Mouse (Mus musculus): Measurements from ENCODE around the gene Smcp.

Smcp gene

DNA sequence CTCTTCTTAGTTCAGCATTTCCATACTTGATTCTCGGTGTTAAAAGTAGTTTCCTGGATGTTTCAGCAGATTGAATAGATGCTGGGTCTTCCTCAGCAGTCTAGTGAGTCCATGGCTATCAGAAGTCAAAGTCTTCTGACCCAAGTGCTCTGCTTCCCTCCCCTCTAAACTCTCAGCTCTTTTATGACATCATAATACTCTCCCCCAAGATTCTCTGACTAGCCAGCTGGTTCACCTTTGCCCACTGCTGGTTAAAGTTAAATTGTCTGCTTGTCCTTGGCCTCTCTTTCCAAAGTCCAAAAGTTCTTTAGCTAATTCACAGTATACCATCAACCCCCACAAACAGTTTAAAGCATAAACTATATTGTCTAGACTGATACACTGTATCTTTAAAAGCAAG is at the start of gene Smcp:
Gene Smcp (minus strand): TSS at position 140 of the 400 bp plus-strand sequence.
- no peak for DNase-seq (ENCODE audit: low spot score)

DNA sequence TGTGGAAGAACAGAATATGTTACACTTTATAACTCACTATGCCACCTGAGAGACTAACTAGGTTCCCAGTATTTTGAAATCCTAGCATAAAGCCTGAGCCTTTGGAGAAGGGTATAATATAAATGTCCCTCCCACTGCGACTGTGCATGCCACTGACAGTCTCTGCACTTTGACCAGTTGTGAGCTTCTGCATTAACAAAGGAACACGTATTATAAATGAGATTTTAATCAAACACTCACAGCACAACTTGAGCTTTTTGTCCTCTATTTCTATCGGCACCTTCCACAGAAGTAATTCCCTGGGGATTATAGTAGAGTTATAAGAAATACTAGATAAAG is 49.8 kb upstream of the Smcp start:
- DNase-seq (ENCODE audit: low spot score): no peak

DNA sequence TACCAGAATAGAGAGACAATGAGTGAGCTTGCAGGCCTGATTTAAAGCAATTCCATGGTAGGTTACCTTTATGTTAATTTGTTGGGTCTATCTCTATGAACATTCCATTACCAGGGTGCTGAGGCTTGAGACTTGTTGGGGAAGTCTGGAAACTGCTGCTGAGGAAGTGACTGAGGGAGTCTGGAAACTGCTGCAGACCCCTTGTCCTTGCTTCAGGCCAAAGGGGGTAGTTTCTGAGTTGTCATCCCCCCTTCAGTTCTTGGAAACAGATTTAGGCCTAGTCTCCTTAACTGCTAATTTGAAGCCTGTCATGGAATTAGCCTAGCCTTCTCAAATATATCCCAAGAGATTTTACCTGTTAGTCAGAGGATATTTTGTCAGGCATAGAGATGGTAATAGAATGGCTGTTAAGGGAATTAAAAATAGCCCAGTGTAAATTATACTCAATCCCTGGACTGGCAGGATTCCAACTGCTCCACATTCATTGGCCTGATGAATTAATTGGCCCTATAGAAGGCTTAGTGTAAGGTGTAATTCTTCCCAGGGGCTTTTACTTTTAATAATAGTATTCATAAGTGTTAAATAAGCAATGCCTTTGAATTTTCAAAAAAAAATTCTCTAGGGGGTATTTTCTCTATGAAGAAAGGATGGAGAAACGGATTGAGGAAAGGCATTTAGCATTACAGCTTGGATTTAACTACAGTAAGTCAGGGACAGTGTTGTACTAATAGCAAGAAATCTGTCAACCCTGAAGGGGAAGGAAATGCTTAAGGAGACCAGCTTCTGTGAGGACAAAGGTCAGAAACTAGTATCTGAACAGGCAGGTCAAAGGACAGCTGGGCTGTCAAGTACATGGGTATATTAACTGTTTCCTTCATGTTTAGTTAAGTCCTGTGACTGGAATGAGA is 49.2 kb upstream of the Smcp start:
- no peak for DNase-seq (ENCODE audit: low spot score)

DNA sequence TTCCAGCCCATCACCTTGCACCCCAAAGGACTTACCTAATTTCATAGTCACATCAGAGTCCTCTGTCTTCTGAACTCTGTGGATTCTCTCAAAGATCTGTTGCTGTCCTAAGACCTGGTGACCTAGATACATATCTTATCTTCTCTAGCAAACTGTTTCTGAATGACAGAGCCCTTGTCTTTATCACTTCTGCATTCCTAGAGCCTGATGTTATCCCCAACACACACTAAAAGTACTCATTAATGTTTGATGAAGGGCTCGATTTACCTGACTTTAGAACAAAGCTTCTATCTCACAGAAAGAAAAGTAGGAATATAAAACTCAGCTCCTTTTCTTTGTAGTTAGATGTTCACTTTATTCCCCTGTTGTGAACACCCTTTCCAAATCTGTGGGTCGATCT is 32.8 kb upstream of the Smcp start, which contains the start of gene Lce6a:
Gene Lce6a (minus strand): TSS at position 101 of the 400 bp plus-strand sequence.
- no peak for DNase-seq (ENCODE audit: low spot score)

DNA sequence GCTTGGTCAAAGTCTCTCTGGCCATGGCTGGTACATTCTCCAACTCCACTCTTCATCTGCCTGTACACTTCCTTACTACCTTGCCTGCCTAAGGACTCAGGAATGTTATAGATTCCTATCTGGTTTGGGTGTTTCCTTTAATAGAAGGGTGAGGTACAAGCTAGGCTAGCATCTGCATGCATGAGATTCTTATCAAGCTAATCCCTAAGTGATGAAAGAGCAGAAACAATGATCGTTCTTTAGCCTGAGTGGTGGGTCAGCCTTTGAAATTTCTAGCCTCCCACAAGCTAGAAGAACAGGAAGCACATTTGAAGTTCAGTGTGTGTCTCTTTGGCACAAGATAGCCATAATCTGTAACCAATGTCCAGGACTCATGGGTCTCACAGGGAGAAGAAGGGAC is 21.0 kb upstream of the Smcp start:
- no peak for DNase-seq (ENCODE audit: low spot score)

DNA sequence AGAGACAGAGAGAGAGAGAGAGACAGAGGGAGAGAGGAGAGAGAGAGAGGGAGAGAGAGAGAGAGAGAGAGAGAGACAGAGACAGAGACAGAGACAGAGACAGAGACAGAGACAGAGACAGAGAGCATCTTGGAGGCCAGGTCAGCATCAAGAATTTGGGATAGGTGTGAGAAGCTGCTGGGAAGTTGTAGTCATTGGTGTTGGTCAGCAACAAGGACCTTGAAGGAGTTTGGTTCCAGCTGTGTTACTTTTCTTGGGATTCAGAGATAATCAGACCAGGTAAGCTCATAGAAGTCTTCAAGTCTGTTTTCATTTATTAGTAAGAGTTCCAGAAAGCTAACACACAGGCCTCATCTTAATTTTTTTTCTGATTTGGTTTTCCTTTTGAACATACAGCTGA is 18.6 kb upstream of the Smcp start, which contains the start of gene 2210017I01Rik:
Gene 2210017I01Rik (minus strand): TSS at position 101 of the 400 bp plus-strand sequence.
- no peak for DNase-seq (ENCODE audit: low spot score)

DNA sequence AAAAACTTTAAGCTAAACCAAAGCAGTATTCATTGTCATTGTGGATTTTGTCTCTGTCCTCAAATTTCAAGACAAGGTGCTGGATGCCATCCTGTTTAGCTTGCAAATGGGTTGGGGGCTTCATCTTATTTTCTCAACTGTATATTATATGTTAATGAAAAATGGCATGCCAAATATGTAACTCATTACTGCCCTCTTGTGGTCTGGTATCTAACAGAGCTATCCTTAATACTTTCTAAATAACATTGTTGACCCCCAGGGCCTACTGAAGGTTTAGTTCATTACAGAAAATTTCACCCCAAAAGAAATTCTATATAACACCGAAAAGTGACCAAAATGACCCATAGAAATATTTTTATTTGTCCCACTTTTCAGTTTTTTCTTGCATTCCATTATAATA is 13.4 kb upstream of the Smcp start:
- DNase-seq (ENCODE audit: low spot score): peak; percentile 23

DNA sequence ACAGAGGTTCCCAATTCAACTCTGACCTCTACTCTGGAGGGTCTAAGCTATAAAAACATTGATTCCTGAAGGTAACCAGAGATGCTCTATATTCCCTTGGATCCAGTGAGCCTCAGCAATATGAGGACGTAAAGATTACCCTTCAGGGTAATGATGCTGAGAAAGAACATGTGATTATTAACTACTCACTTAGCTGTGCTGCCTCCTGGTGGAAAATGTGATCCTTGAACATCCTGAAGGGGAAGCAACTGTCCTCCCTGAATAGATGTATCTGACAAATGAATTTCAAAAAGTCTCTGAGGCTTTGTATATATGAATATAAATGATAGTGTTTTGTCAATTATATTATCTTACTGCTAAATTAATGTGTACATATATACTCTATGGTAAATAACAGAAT is 11.7 kb upstream of the Smcp start:
- no peak for DNase-seq (ENCODE audit: low spot score)

DNA sequence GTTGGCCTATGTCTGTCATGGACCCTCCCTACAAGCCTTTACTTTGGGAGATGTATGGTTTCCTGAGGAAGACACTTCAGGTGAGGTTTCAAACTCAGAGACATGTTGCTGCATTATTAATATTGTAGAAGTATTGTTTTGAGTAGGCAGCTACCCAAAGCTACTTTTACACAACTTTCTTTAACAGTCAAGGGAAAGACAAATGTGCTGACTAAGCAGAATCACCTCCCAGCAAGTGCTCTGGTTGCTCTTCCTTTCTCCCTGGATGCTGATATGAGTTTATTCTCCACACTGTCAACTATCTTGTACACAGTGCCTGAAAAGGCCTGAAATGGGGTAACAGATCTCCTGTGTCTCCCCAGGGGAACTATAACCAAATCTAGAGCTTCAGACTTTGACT is 11.2 kb upstream of the Smcp start:
- DNase-seq (ENCODE audit: low spot score): no peak

DNA sequence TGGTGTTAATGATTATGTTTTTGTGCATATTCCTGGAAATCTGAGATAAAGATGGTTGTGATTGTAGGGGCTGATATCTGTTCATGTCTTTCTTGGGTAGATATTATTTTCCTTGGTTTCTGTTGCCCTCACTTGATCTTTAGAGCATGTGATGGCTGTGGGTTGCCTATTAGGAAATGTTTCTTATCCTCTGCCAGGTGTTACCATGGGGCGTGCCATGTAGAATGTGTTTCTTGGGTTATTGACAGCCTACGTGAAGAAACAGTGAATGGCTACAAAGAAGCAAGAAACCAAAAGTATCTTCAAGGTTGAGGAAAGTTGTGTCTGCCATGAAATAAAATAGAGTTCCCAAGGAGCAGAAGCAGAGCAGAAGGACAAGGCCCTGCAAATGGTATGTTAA is 9.6 kb upstream of the Smcp start:
- no peak for DNase-seq (ENCODE audit: low spot score)

DNA sequence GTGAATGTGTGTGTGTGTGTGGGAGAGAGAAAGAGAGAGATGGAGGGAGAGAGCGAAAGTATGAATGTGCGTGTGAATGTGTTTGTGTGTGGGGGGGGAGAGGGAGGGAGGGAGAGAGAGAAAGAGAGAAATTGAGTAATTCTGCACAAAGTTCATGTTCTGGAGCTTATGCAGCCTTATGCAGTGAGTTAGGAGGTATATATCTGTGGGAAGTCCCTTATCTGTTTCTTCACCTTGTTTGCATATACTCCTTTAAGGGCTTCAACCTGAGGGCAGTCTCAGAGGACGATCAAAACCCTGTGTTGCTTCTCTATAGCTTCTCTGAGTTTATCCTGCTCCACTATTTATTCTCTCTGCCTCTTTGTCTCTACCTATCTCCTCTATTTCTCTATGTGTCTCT is 1.6 kb downstream of the Smcp start:
- DNase-seq (ENCODE audit: low spot score): no peak

DNA sequence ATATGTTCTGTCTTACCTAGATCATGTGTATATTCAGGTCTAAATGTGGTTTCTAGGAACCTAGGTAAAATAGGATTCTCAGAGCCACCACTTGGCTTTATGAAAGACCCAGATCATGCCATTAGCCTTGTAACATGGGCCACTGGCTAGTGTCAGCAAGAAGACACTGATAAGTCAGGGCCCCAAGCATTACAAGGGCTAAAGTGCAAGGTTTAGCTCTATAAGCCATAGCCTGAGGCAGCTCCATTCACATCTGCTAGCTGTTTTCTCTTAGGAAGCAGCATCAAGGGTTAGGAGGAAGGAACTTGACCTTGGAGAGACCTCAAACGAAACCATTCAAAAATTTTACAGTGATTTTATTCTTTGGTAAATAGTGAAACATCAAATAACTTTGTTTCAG is 3.7 kb downstream of the Smcp start:
- DNase-seq (ENCODE audit: low spot score): no peak

DNA sequence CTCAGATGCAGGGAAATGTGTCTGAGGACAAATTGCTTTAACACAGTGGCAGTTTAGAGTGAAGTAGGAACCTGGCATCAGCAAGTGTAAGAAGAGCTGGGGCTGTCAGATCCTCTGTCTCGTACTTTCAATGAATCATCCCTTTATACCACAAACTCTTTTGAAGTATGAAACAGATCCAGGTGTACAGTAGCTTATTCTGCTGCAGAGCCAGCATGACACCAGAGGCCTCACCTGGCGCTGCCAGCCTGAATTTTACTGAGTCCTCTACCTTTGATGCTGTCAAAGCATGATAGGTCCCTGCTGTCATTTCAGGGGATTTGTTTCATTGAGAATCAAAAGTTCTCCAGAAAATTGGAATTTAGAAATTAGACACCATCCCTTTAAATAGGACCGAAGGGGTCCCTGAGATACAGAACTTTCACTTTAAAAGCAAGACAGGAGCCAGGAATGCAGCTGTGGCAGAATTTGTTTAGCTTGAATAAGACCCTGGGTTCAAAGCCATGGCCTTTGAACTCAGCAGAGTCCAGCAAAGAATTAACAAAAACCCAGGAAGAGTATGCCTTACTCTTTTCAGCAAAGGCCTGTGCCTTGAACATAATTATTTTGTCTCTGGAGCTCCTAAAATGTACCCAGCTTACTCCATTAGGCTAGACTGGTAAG is 5.5 kb downstream of the Smcp start:
- no peak for DNase-seq (ENCODE audit: low spot score)

DNA sequence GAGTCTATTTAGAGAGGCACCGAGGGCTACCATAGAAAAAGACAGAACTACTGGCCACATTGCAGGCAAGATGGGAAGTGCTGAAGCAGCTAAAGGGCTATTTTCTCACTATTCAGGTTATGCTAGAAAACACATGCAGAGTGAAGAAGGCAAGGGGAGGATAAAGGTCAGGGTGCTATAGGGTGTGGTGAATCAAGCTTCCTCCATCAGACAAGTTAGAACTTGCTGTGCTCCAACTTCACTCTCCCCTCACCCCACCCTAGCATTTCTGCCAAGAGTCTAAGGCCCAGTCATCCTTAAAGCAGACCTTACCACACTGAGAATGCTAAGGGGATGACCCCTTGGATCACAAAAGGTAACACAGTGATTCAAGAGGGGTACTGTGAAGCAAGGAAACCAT is 9.3 kb downstream of the Smcp start:
- DNase-seq (ENCODE audit: low spot score): no peak

DNA sequence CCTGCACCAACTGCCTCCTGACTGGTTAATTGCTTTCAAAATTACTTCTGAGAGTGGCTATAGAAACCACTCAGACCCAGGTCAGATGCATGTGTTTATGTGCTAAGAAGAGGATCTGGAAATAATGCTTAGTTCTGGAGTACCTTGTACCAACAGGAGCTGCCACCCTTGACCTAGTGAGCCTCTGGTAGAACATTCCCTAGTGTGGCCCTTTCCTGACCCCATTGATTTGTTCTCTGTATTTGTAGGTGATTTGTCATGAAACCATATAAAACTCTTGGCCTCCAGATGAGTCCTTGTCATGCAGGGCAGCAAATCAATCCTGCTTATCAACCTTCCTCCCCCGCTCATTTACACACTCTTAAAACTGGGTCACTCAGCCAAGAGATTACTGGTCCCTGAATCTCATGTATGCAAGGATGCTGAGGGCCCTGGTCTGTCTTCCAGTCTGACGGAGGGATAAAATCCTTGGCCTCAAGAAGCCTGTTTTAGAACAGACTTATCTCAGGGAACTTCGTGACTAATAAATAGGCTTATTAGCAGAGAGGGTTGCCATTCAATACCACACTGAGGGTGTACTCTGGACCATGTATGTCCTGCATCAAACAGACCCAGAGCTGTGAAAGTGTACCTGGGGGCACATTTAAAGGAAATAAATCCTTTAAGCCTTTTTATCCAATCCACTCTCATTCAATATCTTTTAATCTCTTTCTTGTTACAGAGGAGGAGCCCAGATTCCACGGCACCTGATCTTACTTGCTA is 10.0 kb downstream of the Smcp start:
- no peak for DNase-seq (ENCODE audit: low spot score)

DNA sequence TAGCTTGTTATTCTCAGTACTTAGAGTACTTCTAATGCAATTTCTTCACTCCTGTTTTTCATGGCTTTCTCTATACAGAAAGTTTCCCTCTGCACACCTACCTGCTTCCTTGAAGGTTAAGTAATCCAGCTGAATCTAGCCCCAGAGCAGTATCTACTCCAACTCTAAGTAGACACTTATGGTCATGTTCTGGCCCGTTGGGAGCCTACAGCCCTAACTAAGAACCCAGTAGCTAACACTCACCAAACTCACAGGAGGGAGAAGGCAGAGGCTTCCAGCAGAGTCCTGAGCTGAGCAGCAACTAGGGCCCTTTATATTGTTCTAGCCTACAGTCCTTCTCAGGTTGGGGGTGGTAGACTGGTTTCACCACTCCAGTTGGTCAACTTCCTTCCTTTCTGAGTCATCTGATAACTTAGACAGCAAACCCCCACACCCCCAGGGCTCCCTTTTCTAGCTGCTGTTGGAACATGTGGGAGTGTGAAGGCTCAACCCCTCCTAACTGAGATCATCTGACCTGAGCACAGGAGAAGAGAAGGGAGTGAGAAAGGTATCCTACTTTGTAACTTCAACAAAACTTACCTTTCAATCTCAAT is 15.3 kb downstream of the Smcp start, which contains the start of gene Ivl:
Gene Ivl (minus strand): TSS at position 287 of the 593 bp plus-strand sequence.
- DNase-seq (ENCODE audit: low spot score): no peak

DNA sequence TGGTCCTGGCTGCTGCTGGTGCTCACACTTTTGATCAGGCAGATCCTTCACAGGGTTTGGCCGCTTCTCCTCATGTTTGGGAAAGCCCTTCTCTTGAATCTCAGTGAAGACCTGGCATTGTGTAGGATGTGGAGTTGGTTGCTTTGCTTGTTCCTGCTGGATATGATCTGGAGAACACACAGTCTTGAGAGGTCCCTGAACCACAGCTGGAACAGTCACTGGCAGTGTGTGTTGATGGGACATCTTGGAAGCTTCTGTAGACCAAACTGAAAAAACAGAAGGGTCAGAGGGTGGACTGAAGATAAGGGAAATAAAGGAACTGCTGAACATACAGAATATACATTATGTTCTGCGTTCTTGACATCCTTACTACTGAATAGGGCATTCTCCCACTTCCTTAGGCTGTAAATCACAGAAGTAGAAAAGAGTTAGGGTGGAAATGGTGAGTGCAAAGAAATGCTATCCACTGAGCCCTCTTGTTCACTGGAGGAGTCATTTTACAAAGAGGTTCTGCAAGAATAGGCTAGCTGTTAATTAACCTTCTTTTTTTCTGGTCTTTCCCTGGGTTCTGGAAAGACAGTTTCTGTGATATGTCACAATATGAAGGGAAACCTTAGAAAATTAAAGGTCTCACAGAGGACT is 16.2 kb downstream of the Smcp start:
- DNase-seq (ENCODE audit: low spot score): no peak

DNA sequence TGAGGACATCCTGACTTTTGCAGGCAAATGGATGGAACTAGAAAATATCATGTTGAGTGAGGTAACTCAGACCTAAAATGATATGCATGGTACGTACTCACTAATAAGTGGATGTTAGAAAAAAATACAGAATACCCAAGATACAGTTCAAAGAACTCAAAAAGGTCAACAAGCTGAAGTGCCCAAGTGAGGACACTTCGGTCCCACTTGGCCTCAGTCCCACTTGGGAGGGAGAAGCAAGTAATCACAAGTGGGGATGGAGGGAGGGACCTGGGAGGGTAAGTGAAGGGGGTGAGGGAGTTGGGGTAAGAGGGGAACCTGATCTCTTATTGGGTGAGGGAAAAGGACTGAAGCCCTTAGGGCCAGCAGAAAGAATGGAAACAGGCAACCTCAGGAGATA is 20.0 kb downstream of the Smcp start:
- no peak for DNase-seq (ENCODE audit: low spot score)

DNA sequence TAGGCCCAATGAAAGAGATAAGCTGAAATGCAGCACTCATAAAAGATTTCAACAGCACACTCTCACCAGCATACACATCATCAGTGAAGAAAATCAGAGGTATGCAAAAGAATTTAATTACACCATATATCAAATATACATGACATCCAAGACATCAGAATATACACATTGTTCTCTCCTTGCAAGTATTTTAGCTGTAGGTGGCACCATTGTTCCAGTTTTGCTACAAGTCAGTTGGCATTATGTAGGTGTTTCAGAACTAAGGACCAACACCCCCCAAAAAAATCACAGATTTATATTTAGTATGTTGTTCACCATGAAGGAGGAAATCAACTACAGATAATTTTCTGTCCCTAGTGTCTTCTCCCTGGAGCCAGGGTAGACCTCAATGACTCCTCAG is 23.4 kb downstream of the Smcp start:
- DNase-seq (ENCODE audit: low spot score): no peak

DNA sequence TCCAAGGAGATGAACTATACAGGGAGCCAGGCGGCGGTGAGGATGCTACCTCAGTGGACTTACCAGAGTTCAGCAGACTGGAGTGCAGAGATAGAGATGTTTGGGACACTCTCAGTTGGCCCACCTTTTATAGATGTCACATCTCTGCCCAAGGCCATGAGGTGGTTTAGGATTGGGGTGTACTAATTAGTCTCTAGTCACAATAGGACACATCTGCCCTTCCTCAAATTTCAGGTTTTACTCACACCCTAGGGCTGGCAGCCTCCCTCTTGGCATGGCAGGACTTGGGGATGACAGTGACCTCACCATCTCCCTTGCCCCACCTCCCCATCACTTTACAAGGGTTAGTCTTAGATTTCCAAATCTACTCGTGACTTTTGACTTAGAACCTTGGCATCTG is 54.4 kb downstream of the Smcp start, which contains the start of gene 2310046K23Rik:
Gene 2310046K23Rik (minus strand): TSS at position 101 of the 400 bp plus-strand sequence.
- DNase-seq (ENCODE audit: low spot score): no peak
